Mouse (Mus musculus): ENCODE results near the gene Wdr54.

Wdr54 gene

DNA sequence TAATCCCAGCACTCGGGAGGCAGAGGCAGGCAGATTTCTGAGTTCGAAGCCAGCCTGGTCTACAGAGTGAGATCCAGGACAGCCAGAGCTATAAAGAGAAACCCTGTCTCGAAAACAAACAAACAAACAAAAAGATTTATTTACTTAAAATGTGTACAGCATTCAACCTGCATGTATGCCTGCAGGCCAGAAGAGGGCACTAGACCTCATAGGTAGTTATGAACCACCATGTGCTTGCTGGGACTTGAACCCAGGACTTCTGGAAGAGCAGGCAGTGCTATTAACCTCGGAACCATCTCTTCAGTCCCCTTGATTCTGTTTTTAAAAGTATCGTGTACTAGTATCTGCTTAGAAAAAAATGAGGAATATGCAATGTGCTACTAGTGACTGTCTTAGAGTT is 28.8 kb downstream of the Wdr54 start:
- DNase-seq (ENCODE audit: low read depth, low spot score) = no peak

DNA sequence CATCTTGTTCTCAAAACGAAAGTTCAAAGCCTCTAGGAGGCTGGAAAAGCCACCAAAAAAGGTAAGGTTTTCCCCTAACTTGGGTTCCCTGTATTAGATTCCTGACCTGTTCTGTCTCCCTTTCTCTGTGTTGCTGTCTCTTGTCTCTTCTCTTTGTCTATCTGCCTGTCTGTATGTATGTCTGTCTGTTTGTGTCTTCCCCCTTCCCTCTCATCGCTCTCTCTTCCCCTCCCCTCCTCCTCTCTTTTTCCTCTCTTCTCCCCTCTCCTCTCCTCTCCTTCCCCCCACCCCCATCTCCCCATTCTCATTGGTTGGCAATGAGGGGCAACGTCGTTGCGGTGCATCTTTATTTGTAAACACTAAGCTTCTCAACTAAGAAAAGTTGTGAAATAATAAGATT is 30.9 kb downstream of the Wdr54 start, which contains the start of gene Ino80b:
Ino80b (minus strand) TSS at position 101 of the 400 bp plus-strand sequence.
- DNase-seq (ENCODE audit: low read depth, low spot score) = no peak

- DNase-seq (ENCODE audit: low read depth, low spot score) = peak; percentile 90
Observed at GRCm38 (mm10) chr6:83124851-83125312, 31.3 kb downstream of the Wdr54 start.

DNA sequence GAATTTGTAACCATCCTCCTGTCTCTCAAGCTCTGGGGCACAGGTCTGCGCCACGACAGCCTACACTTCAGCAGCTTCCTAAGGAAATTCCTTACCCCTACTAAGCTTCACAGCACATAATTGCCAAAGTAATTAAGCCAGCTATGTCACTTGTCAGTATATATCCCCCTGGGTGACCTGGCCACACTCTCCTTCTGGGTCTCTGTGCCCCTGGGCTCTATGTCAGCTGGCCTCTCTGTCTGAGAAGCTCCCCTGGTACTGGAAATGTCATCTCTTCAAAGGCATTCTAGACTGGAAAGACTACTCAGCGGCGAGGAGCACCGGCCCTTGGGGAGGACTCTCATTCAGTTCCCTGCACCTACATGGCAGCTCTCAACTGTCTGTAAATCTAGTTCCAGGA is 33.2 kb downstream of the Wdr54 start:
- DNase-seq (ENCODE audit: low read depth, low spot score) = no peak

DNA sequence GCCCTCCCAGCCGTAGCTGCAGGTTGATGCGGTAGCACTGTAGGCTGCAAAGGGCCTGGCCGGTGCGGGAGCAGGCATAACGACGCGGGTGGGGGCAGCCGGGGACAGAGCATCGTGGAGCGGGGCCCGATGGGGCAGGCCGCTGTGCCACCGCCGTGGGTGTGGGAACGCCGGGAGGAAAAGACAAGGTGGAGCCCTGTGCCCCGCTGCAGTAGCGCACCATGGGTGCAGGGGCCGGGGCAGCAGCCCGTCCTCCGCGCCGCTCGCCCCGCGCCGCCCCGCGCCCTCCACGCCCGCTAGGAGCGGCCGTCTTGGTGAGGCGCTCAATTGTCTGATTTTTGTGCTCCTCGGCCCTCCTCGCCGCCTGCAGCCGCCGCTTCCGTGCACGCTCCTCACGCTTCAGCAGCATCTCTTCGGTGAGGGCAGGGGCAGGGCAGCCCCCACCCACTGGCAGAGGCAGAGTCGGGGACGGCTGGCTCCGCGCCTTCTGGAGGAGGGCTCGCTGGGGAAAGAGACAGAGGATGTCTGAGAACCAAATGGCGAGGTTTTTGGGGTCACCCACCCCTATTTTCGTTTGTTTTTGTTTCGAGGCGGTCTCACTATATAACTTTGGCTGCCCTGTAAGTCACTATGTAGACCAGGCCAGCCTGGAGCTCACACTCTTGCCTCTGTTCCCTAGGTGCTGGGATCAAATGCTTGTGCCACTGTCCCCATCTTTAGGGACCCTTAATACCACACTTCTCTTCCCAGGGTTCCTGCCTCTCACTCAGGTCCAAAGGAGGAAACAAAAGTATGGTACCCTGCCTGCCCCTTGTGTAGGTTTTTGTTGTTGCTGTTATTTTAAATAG is 34.1 kb downstream of the Wdr54 start:
- DNase-seq (ENCODE audit: low read depth, low spot score) = no peak

DNA sequence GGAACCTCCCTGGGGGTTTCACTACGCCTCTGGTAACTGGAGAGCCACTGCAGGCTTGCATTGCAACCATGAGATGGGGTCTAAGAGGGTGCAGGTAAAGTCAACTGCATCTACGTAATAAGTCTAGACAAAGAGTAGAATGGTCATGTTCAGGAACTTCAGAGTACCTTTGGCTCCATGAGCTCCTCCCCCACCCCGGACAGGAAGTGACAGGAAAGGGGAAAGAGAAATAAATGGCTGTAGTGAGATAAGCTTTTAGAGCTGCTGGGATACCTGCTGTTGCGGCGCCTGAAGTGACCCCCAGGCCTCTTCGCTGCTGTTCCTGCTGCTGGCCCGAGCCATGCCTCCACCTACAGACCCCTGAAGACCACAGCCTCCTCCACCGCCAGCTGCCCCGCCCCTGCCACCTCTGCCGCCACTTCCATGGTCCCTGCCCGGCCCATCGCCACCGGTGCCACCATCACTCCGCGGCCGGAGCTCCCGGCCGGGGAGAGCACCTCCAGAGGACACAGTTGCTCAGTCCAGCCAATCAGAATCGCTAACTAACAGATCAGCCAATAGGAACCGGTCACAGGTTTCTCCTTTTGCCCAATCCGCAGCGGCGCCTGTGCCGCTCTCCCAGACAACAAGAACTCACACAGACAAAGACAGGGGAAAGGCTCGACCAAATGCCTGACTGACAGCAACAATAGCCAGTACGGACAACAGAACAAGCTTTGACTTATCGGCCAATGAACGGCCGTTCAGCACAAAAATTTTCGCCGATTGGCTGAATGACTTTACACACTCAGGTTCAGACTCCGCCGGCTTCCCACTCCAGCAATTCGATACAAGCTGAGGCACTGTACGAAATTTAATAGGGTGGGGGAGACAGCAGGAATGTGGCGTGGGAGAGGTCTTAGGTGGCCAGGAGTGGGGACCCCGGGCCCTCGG is 35.0 kb downstream of the Wdr54 start, which contains the start of gene Wbp1:
Wbp1 (minus strand) TSS at position 630 of the 933 bp plus-strand sequence.
- DNase-seq (ENCODE audit: low read depth, low spot score) = peak; percentile 92

GRCm38 (mm10) chr6:83119734-83120051 is 36.5 kb downstream of the Wdr54 start:
- no peak for DNase-seq (ENCODE audit: low read depth, low spot score)

GRCm38 (mm10) chr6:83118825-83119733 is 37.1 kb downstream of the Wdr54 start:
- no peak for DNase-seq (ENCODE audit: low read depth, low spot score)

- no peak for DNase-seq (ENCODE audit: low read depth, low spot score)
Observed at GRCm38 (mm10) chr6:83118369-83118768, 37.8 kb downstream of the Wdr54 start.

- DNase-seq (ENCODE audit: low read depth, low spot score) = no peak
Observed at GRCm38 (mm10) chr6:83117616-83118015, 38.6 kb downstream of the Wdr54 start.

GRCm38 (mm10) chr6:83117165-83117438 is 39.1 kb downstream of the Wdr54 start:
- DNase-seq (ENCODE audit: low read depth, low spot score) = no peak

GRCm38 (mm10) chr6:83116373-83117164 is 39.6 kb downstream of the Wdr54 start:
- DNase-seq (ENCODE audit: low read depth, low spot score) = no peak

- no peak for DNase-seq (ENCODE audit: low read depth, low spot score)
Observed at GRCm38 (mm10) chr6:83115682-83116372, 40.4 kb downstream of the Wdr54 start.

DNA sequence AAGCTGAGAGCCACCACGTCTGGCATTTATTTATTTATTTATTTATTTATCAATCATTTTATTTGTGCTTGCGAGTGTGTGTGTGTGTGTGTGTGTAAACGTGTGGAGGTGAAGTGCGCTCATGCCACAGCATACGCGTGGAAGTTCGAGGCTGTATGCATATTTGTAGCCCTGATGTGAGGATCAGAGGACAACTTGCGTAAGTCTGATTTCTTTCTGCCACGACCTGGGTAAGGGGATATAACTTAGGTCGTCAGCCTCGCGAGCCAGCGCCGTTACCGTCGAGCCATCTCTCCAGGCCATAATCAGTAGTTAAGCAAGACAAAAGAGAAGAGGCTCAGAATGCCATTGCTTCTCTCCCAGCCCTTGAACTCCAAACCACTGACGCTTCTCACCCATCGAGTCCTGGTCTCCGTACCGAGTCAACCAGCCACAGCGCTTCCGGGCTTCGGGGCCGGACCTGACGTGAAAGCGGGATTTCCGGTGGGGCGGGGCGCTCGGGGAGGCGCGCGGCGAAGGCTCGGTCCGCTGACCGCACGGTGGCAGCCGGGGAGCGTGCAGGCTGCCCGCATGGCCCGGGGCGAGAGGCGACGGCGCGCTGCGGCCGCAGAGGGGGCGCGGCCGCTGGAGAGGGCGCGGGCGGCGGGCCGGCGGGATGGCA is 41.1 kb downstream of the Wdr54 start, which contains the start of gene Mogs:
Mogs (plus strand) TSS at position 486 of the 661 bp plus-strand sequence.
- peak; percentile 74 for DNase-seq (ENCODE audit: low read depth, low spot score)

- no peak for DNase-seq (ENCODE audit: low read depth, low spot score)
Observed at GRCm38 (mm10) chr6:83111510-83112136, 44.6 kb downstream of the Wdr54 start.

GRCm38 (mm10) chr6:83108762-83109668 is 47.2 kb downstream of the Wdr54 start, which contains the start of gene Mrpl53:
TSS of gene Mrpl53 (plus strand) at chr6:83109040.
- DNase-seq (ENCODE audit: low read depth, low spot score) = no peak

- peak; percentile 73 for DNase-seq (ENCODE audit: low read depth, low spot score)
Observed at GRCm38 (mm10) chr6:83107566-83108400, 48.4 kb downstream of the Wdr54 start.

Measured in c-Kit-negative CD71-positive TER-119-positive erythroid progenitor cells, embryonic 14.5 days (primary cell).